Mouse (Mus musculus) adrenal gland, postnatal 36 days (tissue): ENCODE measurements at regions not wholly inside any gene's neighbourhood (a gene's known extent, or its start where the extent isn't known, plus 50 kb on each side); places are given as distances from the start of the nearest gene placed in this dataset.

Experiments used
- DNase-seq, 2 experiments: peaks; one replicate each; pipeline ENCODE4 v3.0.0; 2021; ENCODE audit warnings: mixed read lengths in 1 of 2

- no peak for DNase-seq
Measured at GRCm38 (mm10) chr3:140059102-140059501, 853.6 kb downstream of the Stpg2 start.

- DNase-seq, result no peak
Measured at GRCm38 (mm10) chr3:140059522-140060110, 854.1 kb downstream of the Stpg2 start.

- no peak for DNase-seq
Measured at GRCm38 (mm10) chr3:140061769-140062381, 856.4 kb downstream of the Stpg2 start.

- no peak for DNase-seq
Measured at GRCm38 (mm10) chr3:140062880-140063279, 857.4 kb downstream of the Stpg2 start.

- no peak for DNase-seq
Measured at GRCm38 (mm10) chr3:140084333-140084732, 878.8 kb downstream of the Stpg2 start.

- no peak for DNase-seq
Measured at GRCm38 (mm10) chr3:140085385-140085784, 879.9 kb downstream of the Stpg2 start.

- DNase-seq, result no peak
Measured at GRCm38 (mm10) chr3:140088019-140088418, 882.5 kb downstream of the Stpg2 start.

GRCm38 (mm10) chr3:140091900-140092299 lies 886.4 kb downstream of the Stpg2 start:
- DNase-seq, result no peak

GRCm38 (mm10) chr3:140096854-140097540 lies 891.5 kb downstream of the Stpg2 start:
- DNase-seq, result no peak

- DNase-seq, result no peak
Measured at GRCm38 (mm10) chr3:140109401-140109800, 903.9 kb downstream of the Stpg2 start.

GRCm38 (mm10) chr3:140111414-140112172 lies 906.1 kb downstream of the Stpg2 start:
- DNase-seq, result no peak

GRCm38 (mm10) chr3:140115116-140115515 lies 909.6 kb downstream of the Stpg2 start:
- no peak for DNase-seq

GRCm38 (mm10) chr3:140127310-140127709 lies 921.8 kb downstream of the Stpg2 start:
- DNase-seq, result no peak

GRCm38 (mm10) chr3:140129065-140129778 lies 923.7 kb downstream of the Stpg2 start:
- no peak for DNase-seq

- DNase-seq, result no peak
Measured at GRCm38 (mm10) chr3:140143900-140144299, 938.4 kb downstream of the Stpg2 start.

GRCm38 (mm10) chr3:140147158-140147933 lies 941.9 kb downstream of the Stpg2 start:
- DNase-seq, result no peak

- DNase-seq, result no peak
Measured at GRCm38 (mm10) chr3:140150530-140150951, 945.0 kb downstream of the Stpg2 start.

GRCm38 (mm10) chr3:140179471-140179870 lies 974.0 kb downstream of the Stpg2 start:
- no peak for DNase-seq

- DNase-seq, result no peak
Measured at GRCm38 (mm10) chr3:140182690-140183089, 977.2 kb downstream of the Stpg2 start.

GRCm38 (mm10) chr3:140184899-140185525 lies 979.5 kb downstream of the Stpg2 start:
- DNase-seq, result no peak

- no peak for DNase-seq
Measured at GRCm38 (mm10) chr3:140205914-140206313, 1000.4 kb downstream of the Stpg2 start.
